ENCODE assay signal across 8 mouse cellular contexts in the genomic region with DNA sequence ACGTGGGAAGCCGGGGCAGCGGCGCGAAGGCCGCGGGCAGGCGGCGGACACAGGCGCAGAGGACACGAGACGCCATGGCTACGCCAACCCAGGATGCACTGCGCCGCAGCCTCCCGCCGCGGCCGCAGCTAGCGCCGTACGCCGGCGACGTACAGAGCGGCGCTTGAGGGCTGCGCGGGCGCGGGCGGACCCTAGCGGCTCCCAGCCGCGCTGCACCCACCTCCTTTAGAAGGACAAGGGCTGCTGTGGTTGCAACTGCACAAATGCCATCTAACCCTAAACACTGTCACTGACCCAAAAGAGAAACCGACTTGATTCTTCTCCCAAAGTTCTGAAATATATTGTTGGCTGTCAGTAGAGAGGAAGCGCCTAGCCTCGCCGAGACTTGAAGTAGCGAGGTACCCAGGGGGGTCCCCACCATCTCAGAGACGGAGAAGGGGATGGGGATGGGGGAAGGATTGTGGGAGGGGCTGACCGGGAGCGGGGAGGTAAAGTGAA. TPM values are rescaled to one million over a fixed set of nuclear protein-coding genes. Genes with fewer than 3 reads are reported as not detected.
DNase-seq lines count a peak whose midpoint lies in the region; ATAC-seq lines count a peak whose summit lies in the region.

A gene (minus strand): TSS at position 140 of the 498 bp plus-strand sequence.

- H3K4me1 ChIP-seq in brown adipose tissue, adult 24 weeks (ENCODE audit: control insufficient read depth, insufficient read depth, insufficient read length, low read length), result peaks cover 2% of the 10 kb centered on the region; the same call in 1 of the 2 replicates
- H3K4me1 ChIP-seq in heart, embryonic 14.5 days (ENCODE audit: control insufficient read depth in 2 of 2, insufficient read depth in 2 of 2, low read length in 2 of 2), result peaks cover 4 to 14% of the 10 kb centered on the region in 2 experiments
- peaks cover 41% of the 10 kb centered on the region for H3K4me1 ChIP-seq in liver, embryonic 13.5 days (replicated peaks)
- H3K4me1 ChIP-seq in stomach, embryonic 16.5 days (ENCODE audit: control insufficient read depth, insufficient read depth, low read length), result peaks cover 12% of the 10 kb centered on the region

- H3K36me3 ChIP-seq in heart, embryonic 14.5 days (ENCODE audit: control insufficient read depth, insufficient read depth, low read length), result peaks cover 30% of the 10 kb centered on the region
- H3K36me3 ChIP-seq in liver, embryonic 13.5 days, result peaks cover 25% of the 10 kb centered on the region
- H3K36me3 ChIP-seq in stomach, embryonic 16.5 days (ENCODE audit: control insufficient read depth, insufficient read depth, low read length), result no peaks in the 10 kb centered on the region

- peak within 1 kb of the TSS; percentile 90 for H3K27ac ChIP-seq in brown adipose tissue, adult 24 weeks (replicated peaks; ENCODE audit: low read depth, low read length)
- H3K27ac ChIP-seq in heart, embryonic 14.5 days (replicated peaks in 1 of 2; ENCODE audit: control insufficient read depth in 1 of 2, insufficient read depth in 1 of 2, low read depth in 2 of 2, low read length in 2 of 2), result peak within 1 kb of the TSS; percentile 63 to 75
- peak within 1 kb of the TSS; percentile 71 for H3K27ac ChIP-seq in liver, embryonic 13.5 days
- peak within 1 kb of the TSS; percentile 49; the same call in 1 of the 2 replicates for H3K27ac ChIP-seq in stomach, embryonic 16.5 days (ENCODE audit: low read length)

- WGBS in heart, embryonic 14.5 days, result under 1% methylated on average over 40 of the region's 43 CpGs
- WGBS in liver, embryonic 13.5 days (ENCODE audit: insufficient replicate concordance), result under 1% methylated on average over 42 of the region's 43 CpGs
- under 1% methylated on average over 39 of the region's 43 CpGs for WGBS in stomach, embryonic 16.5 days

- no peaks in the 10 kb centered on the region for H3K27me3 ChIP-seq in heart, embryonic 14.5 days (ENCODE audit: control insufficient read depth, insufficient read depth, low read length)
- no peaks in the 10 kb centered on the region for H3K27me3 ChIP-seq in liver, embryonic 13.5 days
- no peaks in the 10 kb centered on the region for H3K27me3 ChIP-seq in stomach, embryonic 16.5 days (ENCODE audit: control insufficient read depth, insufficient read depth, low read length)

- H3K9me3 ChIP-seq in heart, embryonic 14.5 days (ENCODE audit: control insufficient read depth, low read length), result no peaks in the 10 kb centered on the region
- no peaks in the 10 kb centered on the region for H3K9me3 ChIP-seq in liver, embryonic 13.5 days (replicated peaks)
- no peaks in the 10 kb centered on the region for H3K9me3 ChIP-seq in stomach, embryonic 16.5 days (replicated peaks; ENCODE audit: control insufficient read depth, low read length)

- peak within 1 kb of the TSS; percentile 91 for H3K9ac ChIP-seq in heart, embryonic 14.5 days (ENCODE audit: low read length)
- H3K9ac ChIP-seq in liver, embryonic 13.5 days, result peak within 1 kb of the TSS; percentile 82
- peak within 1 kb of the TSS; percentile 89 for H3K9ac ChIP-seq in stomach, embryonic 16.5 days (ENCODE audit: low read length)

- peak; percentile 99 for ATAC-seq in CD4-positive, CD25-positive, alpha-beta regulatory T cell, adult 4 months
- ATAC-seq in heart, embryonic 14.5 days (ENCODE audit: insufficient number of reproducible peaks, insufficient read depth, low FRiP score, low read depth), result peak; percentile 97
- ATAC-seq in liver, embryonic 13.5 days (ENCODE audit: low read depth), result peak; percentile 99
- ATAC-seq in stomach, embryonic 16.5 days (ENCODE audit: insufficient read depth, low FRiP score), result peak; percentile 99

- H3K4me3 ChIP-seq in brown adipose tissue, adult 24 weeks (ENCODE audit: insufficient read depth, low read depth, low read length), result peak within 1 kb of the TSS; percentile 75
- H3K4me3 ChIP-seq in heart, embryonic 14.5 days (ENCODE audit: control insufficient read depth in 1 of 2, insufficient read depth in 1 of 2, low read depth in 1 of 2, low read length in 2 of 2), result peak within 1 kb of the TSS; percentile 71 to 75
- H3K4me3 ChIP-seq in liver, embryonic 13.5 days (replicated peaks), result peak within 1 kb of the TSS; percentile 71
- peak within 1 kb of the TSS; percentile 76 for H3K4me3 ChIP-seq in stomach, embryonic 16.5 days (replicated peaks; ENCODE audit: low read length)

- peak within 1 kb of the TSS; percentile 95 for H3K4me2 ChIP-seq in heart, embryonic 14.5 days (ENCODE audit: low read length)
- H3K4me2 ChIP-seq in liver, embryonic 13.5 days, result peak within 1 kb of the TSS; percentile 90
- peak within 1 kb of the TSS; percentile 98 for H3K4me2 ChIP-seq in stomach, embryonic 16.5 days (ENCODE audit: low read depth, low read length)

- peak; percentile 69 for DNase-seq in fibroblast of lung, adult 2 months (ENCODE audit: low read depth)
- peak; percentile 93 for DNase-seq in kidney, postnatal 14 days
- DNase-seq in liver, embryonic 13.5 days, result peak; percentile 85
- DNase-seq in neural tube, embryonic 10.5 days (ENCODE audit: extremely low spot score, low spot score), result peak; percentile 84

RNA-seq across cellular contexts. Expression of the gene that starts here (rescaled TPM):
- polyA plus RNA-seq in CD4-positive, CD25-positive, alpha-beta regulatory T cell, adult 4 months (2017; shearing (Covaris generic)), result 100 to 1,000 TPM; 117 to 166 TPM
- 1,818 and 1,889 TPM in 2 replicates for polyA plus RNA-seq in brown adipose tissue, adult 24 weeks (2012; ENCODE audit: insufficient read depth, insufficient read length, missing spikeins)
- 1,545 and 1,597 TPM in 2 replicates for polyA plus RNA-seq in heart, embryonic 14.5 days (2014; fragmentation: Nextera tagmentation; extraction: Ambion mirVana)
- polyA plus RNA-seq in liver, embryonic 13.5 days (2015; fragmentation: Nextera tagmentation; extraction: Ambion mirVana), result 562 and 589 TPM in 2 replicates
- 620 and 676 TPM in 2 replicates for polyA plus RNA-seq in stomach, embryonic 16.5 days (2015; fragmentation: Nextera tagmentation; extraction: Ambion mirVana)

Comparison
In these comparisons a context has a peak if more than half of its experiments do, and no peak if none do; other contexts are left out.
1. Peak in every context shown above with its lines: DNase-seq, ATAC-seq, H3K4me3 ChIP-seq and H3K27ac ChIP-seq.